Comparison of ENCODE assay signal across 9 mouse cellular contexts in the genomic region with DNA sequence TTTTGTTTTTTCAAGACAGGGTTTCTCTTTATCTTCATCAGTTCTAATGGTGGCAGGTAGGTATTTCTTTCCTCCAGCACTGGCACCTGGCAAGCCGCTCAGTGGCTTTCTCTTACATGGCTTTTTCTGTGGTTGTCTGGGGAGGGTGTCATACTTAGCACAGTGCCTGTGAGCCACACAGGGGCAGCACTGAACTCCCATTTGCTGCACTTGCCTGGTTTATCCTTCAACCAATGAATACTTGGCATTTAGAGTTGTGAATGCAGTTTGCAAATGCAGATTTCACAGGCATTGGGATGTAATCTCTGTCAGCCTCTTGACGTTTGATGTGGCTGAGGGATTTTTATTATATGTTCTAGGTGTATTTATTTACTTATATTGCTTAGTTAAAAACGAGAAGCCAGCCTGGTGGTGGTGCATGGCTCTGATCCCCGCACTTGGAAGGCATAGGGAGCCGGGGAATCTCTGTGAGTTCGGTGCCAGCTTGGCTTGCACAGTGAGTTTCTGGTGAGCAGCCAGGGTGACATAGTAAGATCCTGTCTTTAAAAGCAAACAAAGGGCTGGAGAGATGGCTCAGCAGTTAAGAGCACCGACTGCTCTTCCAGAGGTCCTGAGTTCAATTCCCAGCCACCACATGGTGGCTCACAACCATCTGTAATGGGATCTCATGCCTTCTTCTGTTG. TPM values are rescaled to one million over a fixed set of nuclear protein-coding genes. Genes with fewer than 3 reads are reported as not detected.
A peak's percentile ranks its signal among the peaks of the same experiment; 100 is the strongest.
DNase-seq lines count a peak whose midpoint lies in the region; ATAC-seq lines count a peak whose summit lies in the region.
"Had no signal": no experiment of that assay in that cellular context is flagged by ENCODE, and none has a peak within 500 bp of the region (broad histone marks: within the 10 kb centered on the region; RNA-seq: fewer than 3 reads in every experiment).

No protein-coding gene starts in this region.

- ATAC-seq in heart, embryonic 11.5 days (replicated peaks; ENCODE audit: insufficient number of reproducible peaks, low FRiP score, low TSS enrichment), result no peak
- ATAC-seq in intestine, embryonic 16.5 days, result no peak

- H3K4me3 ChIP-seq in heart, embryonic 11.5 days (ENCODE audit: low read depth, low read length), result no peak overlapping the region
- no peak overlapping the region for H3K4me3 ChIP-seq in heart, embryonic 10.5 days
- H3K4me3 ChIP-seq in intestine, embryonic 16.5 days (ENCODE audit: low read length), result no peak overlapping the region
- H3K4me3 ChIP-seq: neural tube, embryonic 12.5 days had no signal

- DNase-seq in heart, embryonic 10.5 days (ENCODE audit: low spot score), result no peak
- peak; percentile 49 for DNase-seq in lung, postnatal 10 days
- DNase-seq in lung, postnatal 14 days, result no peak
- peak; percentile 71 to 76 for DNase-seq in cerebellum, postnatal 10 days
- DNase-seq in natural killer cell, adult 2 months (ENCODE audit: low spot score in 2 of 2), result peak; percentile 30 to 39
- DNase-seq in embryo, embryonic 10 days (ENCODE audit: low spot score), result no peak

- H3K9me3 ChIP-seq in heart, embryonic 11.5 days (replicated peaks; ENCODE audit: control insufficient read depth, low read length), result no peaks in the 10 kb centered on the region
- H3K9me3 ChIP-seq in heart, embryonic 10.5 days, result no peaks in the 10 kb centered on the region
- no peaks in the 10 kb centered on the region for H3K9me3 ChIP-seq in intestine, embryonic 16.5 days (ENCODE audit: control insufficient read depth, low read length)
- H3K9me3 ChIP-seq: neural tube, embryonic 12.5 days had no signal

- peaks cover 20% of the 10 kb centered on the region for H3K4me1 ChIP-seq in heart, embryonic 11.5 days (ENCODE audit: control insufficient read depth, insufficient read depth, low read length)
- peaks cover 33% of the 10 kb centered on the region for H3K4me1 ChIP-seq in heart, embryonic 10.5 days
- H3K4me1 ChIP-seq in intestine, embryonic 16.5 days (ENCODE audit: control insufficient read depth, insufficient read depth, low read length), result peaks cover 19% of the 10 kb centered on the region

- WGBS in heart, embryonic 11.5 days (ENCODE audit: insufficient replicate concordance), result 58% methylated on average over 7 of the region's 7 CpGs
- 67% methylated on average over 7 of the region's 7 CpGs for WGBS in heart, embryonic 10.5 days
- 61% methylated on average over 7 of the region's 7 CpGs for WGBS in intestine, embryonic 16.5 days

- no peaks in the 10 kb centered on the region for H3K36me3 ChIP-seq in heart, embryonic 11.5 days (ENCODE audit: control insufficient read depth, insufficient read depth, low read length)
- no peaks in the 10 kb centered on the region for H3K36me3 ChIP-seq in heart, embryonic 10.5 days
- H3K36me3 ChIP-seq in intestine, embryonic 16.5 days (ENCODE audit: control insufficient read depth, insufficient read depth, low read length), result no peaks in the 10 kb centered on the region
- H3K36me3 ChIP-seq: neural tube, embryonic 12.5 days had no signal

- no peak overlapping the region for H3K9ac ChIP-seq in heart, embryonic 11.5 days (ENCODE audit: low read depth, low read length)
- H3K9ac ChIP-seq in intestine, embryonic 16.5 days (ENCODE audit: low read depth, low read length), result no peak overlapping the region

- no peak overlapping the region for H3K4me2 ChIP-seq in heart, embryonic 11.5 days
- no peak overlapping the region for H3K4me2 ChIP-seq in intestine, embryonic 16.5 days (ENCODE audit: low read depth, low read length)

- H3K27me3 ChIP-seq in heart, embryonic 11.5 days (ENCODE audit: control insufficient read depth, insufficient read depth, low read length), result peaks cover under 1% of the 10 kb centered on the region
- peaks cover 17% of the 10 kb centered on the region for H3K27me3 ChIP-seq in heart, embryonic 10.5 days (ENCODE audit: insufficient read depth, poor library complexity, severe bottlenecking)
- H3K27me3 ChIP-seq in intestine, embryonic 16.5 days (replicated peaks; ENCODE audit: control insufficient read depth, insufficient read depth, low read length), result 0 out of 2 replicates have a peak, but pooled peaks cover 4% of the 10 kb centered on the region
- H3K27me3 ChIP-seq: neural tube, embryonic 12.5 days had no signal

- H3K27ac ChIP-seq in heart, embryonic 11.5 days (ENCODE audit: low read depth, low read length), result peak overlapping the region; percentile 97; the same call in 1 of the 2 replicates
- no peak overlapping the region for H3K27ac ChIP-seq in heart, embryonic 10.5 days
- no peak overlapping the region for H3K27ac ChIP-seq in intestine, embryonic 16.5 days (ENCODE audit: low read length)
- H3K27ac ChIP-seq: neural tube, embryonic 12.5 days had no signal

RNA-seq across cellular contexts. Expression of a gene that starts 6.6 kb away (rescaled TPM):
- polyA plus RNA-seq in heart, embryonic 11.5 days (2014; fragmentation: Nextera tagmentation; extraction: Ambion mirVana), result 53.1 and 53.6 TPM in 2 replicates
- 43.7 and 48.9 TPM in 2 replicates for polyA plus RNA-seq in heart, embryonic 10.5 days (2016; fragmentation: Nextera tagmentation; extraction: Ambion mirVana)
- polyA plus RNA-seq in intestine, embryonic 16.5 days (2015; fragmentation: Nextera tagmentation; extraction: Ambion mirVana), result 49.4 and 52.5 TPM in 2 replicates

RNA-seq across cellular contexts. Expression of a gene that starts 25.8 kb away (rescaled TPM):
- polyA plus RNA-seq in heart, embryonic 11.5 days (2014; fragmentation: Nextera tagmentation; extraction: Ambion mirVana), result 0.07 TPM in 1 of 2 replicates, not detected in the other
- not detected in 2 replicates for polyA plus RNA-seq in heart, embryonic 10.5 days (2016; fragmentation: Nextera tagmentation; extraction: Ambion mirVana)
- 0.68 and 0.98 TPM in 2 replicates for polyA plus RNA-seq in intestine, embryonic 16.5 days (2015; fragmentation: Nextera tagmentation; extraction: Ambion mirVana)

RNA-seq across cellular contexts. Expression of a gene that starts 32.3 kb away (rescaled TPM):
- 0.90 and 1.3 TPM in 2 replicates for polyA plus RNA-seq in heart, embryonic 11.5 days (2014; fragmentation: Nextera tagmentation; extraction: Ambion mirVana)
- 1.4 and 4.0 TPM in 2 replicates for polyA plus RNA-seq in heart, embryonic 10.5 days (2016; fragmentation: Nextera tagmentation; extraction: Ambion mirVana)
- 31.6 and 39.5 TPM in 2 replicates for polyA plus RNA-seq in intestine, embryonic 16.5 days (2015; fragmentation: Nextera tagmentation; extraction: Ambion mirVana)

Comparison
In these comparisons a context has a peak if more than half of its experiments do, and no peak if none do; other contexts are left out.
1. DNase-seq: peak in lung, postnatal 10 days (single experiment), cerebellum, postnatal 10 days (2 of 2) and natural killer cell, adult 2 months (2 of 2); none in heart, embryonic 10.5 days (single experiment), lung, postnatal 14 days (single experiment) and embryo, embryonic 10 days (single experiment).